Mouse (Mus musculus) layer of hippocampus, postnatal 10 days (tissue): ENCODE measurements around the gene Hmgxb4. TPM values are rescaled to one million over a fixed set of nuclear protein-coding genes. Genes with fewer than 3 reads are reported as not detected.

Experiments
- DNase-seq, 2 experiments: peaks; one replicate each; pipeline ENCODE4 v3.0.0; 2021; ENCODE audit warnings: low spot score in 2 of 2
- total RNA-seq, 2 experiments: library from RNA; stranded (reverse); gene quantifications; 2 replicates each; pipeline ENCODE4 v1.2.3; 2021

The Hmgxb4 gene
- total RNA-seq, 2 experiments from 2014 or later, result 26.2 to 30.3 TPM

DNA sequence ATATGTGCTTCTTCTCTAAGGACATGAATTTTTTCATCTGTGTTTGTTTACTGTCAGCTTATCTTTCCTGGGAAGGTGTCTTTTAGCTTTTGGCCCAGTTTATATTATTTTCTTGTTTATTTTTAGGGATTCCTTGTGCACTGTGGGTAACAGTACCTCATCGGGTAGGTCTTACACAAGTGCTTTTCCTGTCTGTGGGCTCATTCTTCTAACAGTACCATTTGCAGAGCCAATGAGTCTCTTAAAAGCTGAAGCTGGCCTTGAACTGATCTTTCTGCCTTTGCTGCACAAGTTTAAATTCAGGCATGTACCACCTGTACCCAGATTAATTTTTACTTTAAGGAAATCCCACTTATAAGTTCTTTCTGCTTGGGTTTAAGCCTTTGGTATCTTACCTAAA, 23.3 kb downstream of the Hmgxb4 start:
- DNase-seq, result no peak

DNA sequence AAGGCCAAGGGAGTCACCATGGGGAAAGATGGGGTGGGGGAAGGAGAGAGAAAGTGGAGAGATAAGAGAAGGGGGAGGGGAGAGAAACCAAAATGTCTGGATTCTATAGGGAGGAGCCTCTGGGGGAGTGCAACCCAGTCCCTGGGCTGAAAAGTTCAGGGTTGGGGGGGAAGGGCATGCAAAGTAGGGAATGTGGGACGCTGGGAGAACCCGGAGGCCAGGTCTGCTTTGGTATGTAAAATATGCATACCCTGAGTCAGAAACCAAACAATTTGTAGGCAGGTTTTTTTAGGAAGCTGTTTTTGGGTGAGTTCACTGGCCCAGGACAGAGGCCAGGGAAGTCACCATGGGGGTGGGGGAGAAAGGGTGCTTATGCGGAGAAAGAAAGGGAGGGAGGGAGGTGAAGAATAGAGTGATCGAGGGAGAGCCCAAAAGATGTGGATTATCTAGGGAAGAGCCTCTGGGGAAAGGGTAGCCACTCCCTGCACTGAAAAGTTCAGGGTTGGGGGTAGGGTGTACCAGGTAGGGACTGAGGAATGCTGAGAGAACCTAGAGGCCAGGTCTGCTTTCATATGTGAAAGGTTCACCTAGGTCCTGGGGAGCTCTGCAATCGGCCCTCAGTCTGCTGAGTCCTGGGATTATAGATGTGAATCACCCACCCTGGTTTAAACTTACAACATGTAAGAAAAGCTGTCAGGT, 25.3 kb downstream of the Hmgxb4 start:
- DNase-seq, result no peak

GRCm38 (mm10) chr8:75023660-75024316, 30.6 kb downstream of the Hmgxb4 start:
- no peak for DNase-seq

- no peak for DNase-seq
These were observed 32.7 kb downstream of the Hmgxb4 start for GRCm38 (mm10) chr8:75025809-75026208.

GRCm38 (mm10) chr8:75030453-75031024, 37.4 kb downstream of the Hmgxb4 start:
- DNase-seq, result no peak

- DNase-seq, result no peak
These were observed 39.8 kb downstream of the Hmgxb4 start for GRCm38 (mm10) chr8:75032961-75033360.

GRCm38 (mm10) chr8:75033511-75034243, 40.5 kb downstream of the Hmgxb4 start, which contains the start of gene Tom1:
Gene Tom1 (plus strand): TSS chr8:75033705.
- DNase-seq, result peak; percentile 100

GRCm38 (mm10) chr8:75034285-75034684, 41.1 kb downstream of the Hmgxb4 start:
- DNase-seq, result no peak

DNA sequence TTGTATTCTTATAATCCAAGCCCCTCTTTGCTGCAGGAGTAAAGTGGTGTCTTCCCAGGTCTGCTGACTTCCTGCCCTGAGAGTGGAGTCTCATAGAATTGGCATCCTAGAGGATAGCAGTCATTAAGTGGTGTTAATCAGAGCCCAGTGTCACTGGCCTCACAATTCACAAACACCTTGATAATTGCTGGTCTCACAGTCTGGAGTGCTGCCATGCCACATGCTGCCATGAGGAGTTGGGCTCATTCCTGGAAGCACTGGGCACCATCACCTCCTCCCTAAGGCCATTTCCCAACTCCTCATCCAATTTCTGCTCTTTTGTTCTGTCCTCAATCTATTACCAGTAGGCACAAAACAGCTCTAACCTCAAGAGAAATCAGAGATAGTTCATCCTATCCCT, 42.5 kb downstream of the Hmgxb4 start:
- no peak for DNase-seq

DNA sequence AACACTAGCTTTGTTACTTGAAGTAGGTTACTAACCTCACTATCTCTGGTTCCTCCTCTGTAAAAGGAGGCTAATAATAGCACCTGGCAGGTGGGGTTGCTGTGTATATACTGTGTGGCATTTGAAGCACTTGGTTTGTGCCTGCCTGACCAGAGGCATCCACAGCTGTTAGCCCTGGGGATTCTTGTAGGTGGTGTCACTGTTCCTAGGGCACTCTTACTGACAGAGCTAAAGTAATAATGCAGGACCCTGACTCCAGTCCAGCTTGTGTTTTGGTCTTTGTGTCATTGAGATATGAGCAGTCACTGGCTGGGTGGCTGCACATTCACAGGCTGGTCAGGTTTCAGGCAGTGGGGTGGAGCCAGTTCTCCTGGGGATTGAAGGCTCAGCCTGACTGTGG, 45.3 kb downstream of the Hmgxb4 start:
- no peak for DNase-seq

DNA sequence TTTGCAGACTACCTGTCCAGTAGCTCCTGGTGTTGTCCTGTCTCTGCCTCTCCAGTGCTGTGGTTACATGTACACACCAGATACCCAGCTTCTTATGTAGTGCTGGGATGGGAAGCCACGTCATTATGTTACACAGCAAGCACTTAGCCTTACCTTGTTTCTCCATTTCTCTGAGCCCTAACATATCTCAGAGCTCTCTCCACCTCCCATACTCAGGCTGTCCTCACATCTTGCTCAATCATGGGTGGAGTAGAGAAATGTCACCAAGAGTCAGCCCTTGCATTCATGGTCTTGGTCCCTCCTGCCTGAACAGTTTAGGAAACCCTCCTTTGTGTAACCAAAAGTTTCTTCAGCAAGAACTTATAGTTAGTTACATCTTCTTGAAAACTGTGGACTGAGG, 46.6 kb downstream of the Hmgxb4 start:
- DNase-seq, result no peak

DNA sequence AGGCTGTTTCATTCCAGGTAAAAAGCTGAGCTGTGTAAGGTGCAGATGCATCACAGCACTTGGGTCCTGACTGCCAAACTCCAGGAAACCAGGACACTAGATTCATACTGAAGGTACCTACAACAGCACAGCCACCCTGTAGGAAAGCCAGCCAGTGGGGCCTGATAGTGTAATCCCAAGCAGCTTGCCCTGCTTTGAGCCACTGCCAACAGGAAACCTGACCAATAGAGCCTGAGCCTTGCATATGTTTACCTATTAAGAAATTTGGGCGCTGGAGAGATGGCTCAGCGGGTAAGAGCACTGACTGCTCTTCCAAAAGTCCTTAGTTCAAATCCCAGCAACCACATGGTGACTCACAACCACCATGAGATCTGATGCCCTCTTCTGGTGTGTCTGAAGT, 49.0 kb downstream of the Hmgxb4 start:
- DNase-seq, result no peak

GRCm38 (mm10) chr8:75042974-75043373, 49.8 kb downstream of the Hmgxb4 start:
- no peak for DNase-seq

GRCm38 (mm10) chr8:75046303-75046702, 53.1 kb downstream of the Hmgxb4 start:
- no peak for DNase-seq

GRCm38 (mm10) chr8:75047784-75048183, 54.6 kb downstream of the Hmgxb4 start:
- DNase-seq, result no peak

DNA sequence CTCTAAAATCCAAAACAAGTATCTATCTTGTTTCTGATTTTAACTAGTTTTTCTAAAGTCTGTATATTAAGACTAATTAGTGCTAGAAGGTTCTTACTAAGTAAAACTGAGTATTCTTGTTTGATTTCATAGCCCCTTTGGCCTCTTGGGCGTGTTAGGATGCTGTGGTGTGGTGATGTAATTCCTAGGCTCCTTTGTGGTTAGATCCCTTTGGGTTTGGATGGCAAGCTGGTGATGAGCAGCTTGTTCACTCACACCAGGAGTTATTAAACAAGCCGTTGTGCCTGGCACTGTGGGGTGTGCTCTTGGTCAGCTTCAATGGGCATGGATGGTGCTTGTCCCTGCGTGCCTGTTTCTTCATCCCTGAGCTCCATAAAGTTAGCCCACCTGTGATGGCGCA, 60.2 kb downstream of the Hmgxb4 start:
- no peak for DNase-seq

GRCm38 (mm10) chr8:75055673-75056072, 62.5 kb downstream of the Hmgxb4 start:
- no peak for DNase-seq

- DNase-seq, result no peak
These were observed 66.9 kb downstream of the Hmgxb4 start for GRCm38 (mm10) chr8:75060022-75060421.

GRCm38 (mm10) chr8:75060815-75061214, 67.7 kb downstream of the Hmgxb4 start:
- DNase-seq, result no peak

DNA sequence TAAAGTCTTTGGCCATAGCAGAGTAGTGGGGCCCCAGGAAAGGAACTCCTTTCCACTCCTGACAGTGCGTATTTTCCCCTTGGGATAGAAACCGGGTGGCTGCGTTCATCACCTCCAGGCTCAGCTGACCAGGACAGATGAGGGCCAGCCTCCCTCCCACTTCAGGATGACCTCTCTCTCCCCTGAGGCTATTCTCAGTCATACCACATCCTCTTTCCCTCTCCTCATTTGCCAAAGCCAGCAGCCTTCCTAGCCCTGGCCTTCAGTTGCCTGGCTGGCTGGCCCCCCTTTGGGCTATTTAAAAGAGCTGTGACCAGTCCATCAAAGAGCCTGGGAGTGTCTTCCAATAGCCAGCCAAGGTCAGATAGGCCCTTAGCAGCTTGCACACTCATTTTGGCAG, 70.1 kb downstream of the Hmgxb4 start:
- DNase-seq, result no peak

DNA sequence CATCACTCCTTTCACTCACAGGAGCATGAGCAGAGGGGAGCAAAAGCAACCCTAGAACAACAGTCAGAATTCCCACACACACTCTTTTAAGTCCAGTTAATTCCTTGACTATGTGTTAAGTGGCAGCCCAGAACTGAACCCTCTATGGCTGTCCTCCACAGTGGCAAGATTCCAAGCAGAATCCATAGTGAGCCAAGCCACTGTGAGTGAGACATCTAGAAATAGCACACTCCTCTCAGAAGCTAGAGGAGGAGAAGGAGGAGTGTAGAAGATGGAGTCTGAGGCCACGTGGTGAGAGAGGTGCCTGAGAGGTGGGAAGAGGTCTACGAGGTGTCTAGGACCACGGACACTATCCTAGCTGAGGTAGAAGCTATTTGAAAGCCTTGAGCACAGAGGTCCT, 71.6 kb downstream of the Hmgxb4 start:
- no peak for DNase-seq

DNA sequence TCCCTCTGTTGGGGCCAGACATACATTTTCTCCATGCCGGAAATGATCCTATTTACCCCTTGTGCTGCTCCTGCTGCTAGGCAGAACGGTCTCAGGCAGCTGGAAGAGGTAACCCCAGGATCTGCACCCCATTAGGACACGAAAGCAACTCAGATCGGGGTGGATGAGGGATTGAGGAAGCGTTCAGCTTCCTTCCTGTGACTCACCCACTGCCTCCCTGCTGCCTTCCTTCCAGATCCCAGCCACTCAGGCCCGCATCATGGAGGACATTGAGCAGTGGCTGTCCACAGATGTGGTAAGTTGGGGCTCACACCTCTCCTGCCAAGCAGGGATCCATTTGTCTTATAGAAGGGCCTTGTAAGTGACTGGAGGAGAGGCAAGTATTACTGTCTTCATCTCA, 74.1 kb downstream of the Hmgxb4 start:
- DNase-seq, result no peak
